Mouse (Mus musculus) monocyte, adult 2 months (primary cell): ENCODE results near the gene Rassf2.

Source experiments
- DNase-seq, 2 experiments: peaks; one replicate each; pipeline ENCODE4 v3.0.0; 2022; ENCODE audit warnings: low spot score in 2 of 2, low read depth in 1 of 2

The Rassf2 gene

GRCm38 (mm10) chr2:132006561-132007474 is 23.2 kb downstream of the Rassf2 start:
- DNase-seq, result peak; percentile 62 to 72

GRCm38 (mm10) chr2:132005445-132005844 is 24.6 kb downstream of the Rassf2 start:
- no peak for DNase-seq

GRCm38 (mm10) chr2:132004495-132005136 is 25.4 kb downstream of the Rassf2 start:
- DNase-seq, result no peak

GRCm38 (mm10) chr2:132003916-132004315 is 26.1 kb downstream of the Rassf2 start:
- no peak for DNase-seq

- DNase-seq, result no peak
Observed at GRCm38 (mm10) chr2:132001696-132002334, 28.2 kb downstream of the Rassf2 start.

GRCm38 (mm10) chr2:131997356-131997755 is 32.7 kb downstream of the Rassf2 start:
- no peak for DNase-seq

- no peak for DNase-seq
Observed at GRCm38 (mm10) chr2:131996369-131996768, 33.7 kb downstream of the Rassf2 start.

GRCm38 (mm10) chr2:131995742-131996141 is 34.3 kb downstream of the Rassf2 start:
- DNase-seq, result no peak

GRCm38 (mm10) chr2:131994971-131995370 is 35.1 kb downstream of the Rassf2 start:
- DNase-seq, result no peak

GRCm38 (mm10) chr2:131993563-131994088 is 36.4 kb downstream of the Rassf2 start:
- no peak for DNase-seq

- no peak for DNase-seq
Observed at GRCm38 (mm10) chr2:131993151-131993550, 36.9 kb downstream of the Rassf2 start.

- DNase-seq, result no peak
Observed at GRCm38 (mm10) chr2:131992487-131992886, 37.6 kb downstream of the Rassf2 start.

GRCm38 (mm10) chr2:131988550-131988949 is 41.5 kb downstream of the Rassf2 start:
- DNase-seq, result no peak

- no peak for DNase-seq
Observed at GRCm38 (mm10) chr2:131987950-131988349, 42.1 kb downstream of the Rassf2 start.

- DNase-seq, result peak in 1 of 2 experiments; percentile 23
Observed at GRCm38 (mm10) chr2:131982546-131983196, 47.4 kb downstream of the Rassf2 start.

- no peak for DNase-seq
Observed at GRCm38 (mm10) chr2:131980866-131981265, 49.2 kb downstream of the Rassf2 start.

GRCm38 (mm10) chr2:131976663-131977062 is 53.4 kb downstream of the Rassf2 start:
- DNase-seq, result no peak

GRCm38 (mm10) chr2:131971098-131971497 is 59.0 kb downstream of the Rassf2 start:
- DNase-seq, result no peak

GRCm38 (mm10) chr2:131970597-131970996 is 59.5 kb downstream of the Rassf2 start:
- DNase-seq, result no peak

GRCm38 (mm10) chr2:131961671-131962070 is 68.4 kb downstream of the Rassf2 start:
- DNase-seq, result no peak

GRCm38 (mm10) chr2:131957731-131958222 is 72.3 kb downstream of the Rassf2 start:
- DNase-seq, result no peak
